Mouse (Mus musculus) CH12.LX (cell line): ENCODE results near the gene Ssbp3. TPM values are rescaled to one million over a fixed set of nuclear protein-coding genes. Genes with fewer than 3 reads are reported as not detected.

Source experiments
- DNase-seq: peaks from one replicate; pipeline ENCODE4 v3.0.0-alpha.2; 2013; ENCODE audit errors: extremely low read depth
- H3K27ac ChIP-seq: 2 replicates; pipeline ENCODE4 v1.5.1; 2012; ENCODE audit warnings: low read depth, mild to moderate bottlenecking, control low read depth, moderate library complexity; ENCODE audit not compliant: insufficient read depth
- H3K27me3 ChIP-seq: replicated peaks from 2 replicates; pipeline ENCODE3; 2012; ENCODE audit warnings: inconsistent platforms
- H3K36me3 ChIP-seq, 2 experiments: replicated peaks in 1 of 2; 2 replicates each; pipeline versions ENCODE3 to v1.6.1; 2012; ENCODE audit warnings: inconsistent platforms in 1 of 2, low read length in 1 of 2, mild to moderate bottlenecking in 1 of 2, mixed read lengths in 1 of 2, moderate library complexity in 1 of 2; ENCODE audit not compliant: control insufficient read depth in 1 of 2, insufficient read depth in 1 of 2
- H3K4me1 ChIP-seq, 2 experiments: 2 replicates each; pipeline ENCODE4 v1.6.1; 2012; ENCODE audit warnings: inconsistent platforms in 1 of 2, moderate library complexity in 1 of 2; ENCODE audit not compliant: insufficient read depth in 2 of 2, control insufficient read depth in 1 of 2
- H3K4me2 ChIP-seq: 2 replicates; pipeline ENCODE4 v1.6.1; 2012; ENCODE audit warnings: low read depth, mild to moderate bottlenecking, control low read depth; ENCODE audit not compliant: poor library complexity, insufficient read depth, severe bottlenecking
- H3K4me3 ChIP-seq, 3 experiments: fragments of 150-350 bp in 1 of 3; sonication (generic) in 1 of 3; replicated peaks in 1 of 3; 2 replicates each; pipeline versions ENCODE3 to v1.5.1; 2011 to 2012; ENCODE audit warnings: low read depth in 2 of 3, low read length in 2 of 3, mild to moderate bottlenecking in 2 of 3, moderate library complexity in 2 of 3, control low read depth in 1 of 3, improper control_type of control experiment in 1 of 3, inconsistent platforms in 1 of 3, mixed read lengths in 1 of 3; ENCODE audit not compliant: poor library complexity in 1 of 3
- H3K79me2 ChIP-seq: replicated peaks from 2 replicates; pipeline ENCODE4 v1.6.1; 2012; ENCODE audit warnings: mild to moderate bottlenecking, moderate library complexity; ENCODE audit not compliant: control insufficient read depth, poor library complexity, insufficient read depth, severe bottlenecking; ENCODE audit errors: extremely low read depth
- H3K9ac ChIP-seq: 2 replicates; pipeline ENCODE4 v1.6.1; 2012; ENCODE audit warnings: low read depth, mild to moderate bottlenecking, control low read depth, moderate library complexity; ENCODE audit not compliant: insufficient read depth
- H3K9me3 ChIP-seq: replicated peaks from 2 replicates; pipeline ENCODE3; 2012; ENCODE audit warnings: low read length, inconsistent platforms, mixed read lengths
- BHLHE40 ChIP-seq: IDR thresholded peaks from 2 replicates; pipeline ENCODE4 v1.6.1; 2011; ENCODE audit warnings: mild to moderate bottlenecking, low read depth, low read length, improper control_type of control experiment
- CHD2 ChIP-seq: IDR thresholded peaks from 2 replicates; pipeline ENCODE4 v1.6.1; 2011; ENCODE audit warnings: low read length, improper control_type of control experiment
- EP300 ChIP-seq: IDR thresholded peaks from 2 replicates; pipeline ENCODE4 v1.6.1; 2011; ENCODE audit warnings: low read length, improper control_type of control experiment
- ETS1 ChIP-seq: conservative IDR thresholded peaks from 2 replicates; pipeline ENCODE4 v1.6.1; 2012; ENCODE audit warnings: low read depth, mild to moderate bottlenecking, inconsistent platforms, low read length, improper control_type of control experiment, moderate library complexity
- GABPA ChIP-seq: IDR thresholded peaks from 2 replicates; pipeline ENCODE4 v1.6.1; 2012; ENCODE audit warnings: low read depth, low read length, improper control_type of control experiment, inconsistent platforms; ENCODE audit not compliant: insufficient replicate concordance
- HCFC1 ChIP-seq: IDR thresholded peaks from 2 replicates; pipeline ENCODE4 v1.6.1; 2012; ENCODE audit warnings: low read depth, mild to moderate bottlenecking, inconsistent platforms, low read length, improper control_type of control experiment
- JUN ChIP-seq: IDR thresholded peaks from 2 replicates; pipeline ENCODE4 v1.6.1; 2011; ENCODE audit warnings: low read depth, mild to moderate bottlenecking, low read length, improper control_type of control experiment, moderate library complexity; ENCODE audit not compliant: insufficient read depth
- JUND ChIP-seq: conservative IDR thresholded peaks from 2 replicates; pipeline ENCODE4 v1.6.1; 2011; ENCODE audit warnings: low read depth, low read length, improper control_type of control experiment
- KAT2A ChIP-seq: IDR thresholded peaks from 2 replicates; pipeline ENCODE4 v1.6.1; 2012; ENCODE audit warnings: low read length, improper control_type of control experiment, inconsistent platforms; ENCODE audit not compliant: insufficient replicate concordance
- MAFK ChIP-seq: IDR thresholded peaks from 2 replicates; pipeline ENCODE4 v1.6.1; 2011; ENCODE audit warnings: low read length, improper control_type of control experiment; ENCODE audit not compliant: insufficient replicate concordance
- MAX ChIP-seq: IDR thresholded peaks from 2 replicates; pipeline ENCODE4 v1.6.1; 2011; ENCODE audit warnings: low read length, improper control_type of control experiment
- MEF2A ChIP-seq: IDR thresholded peaks from 2 replicates; pipeline ENCODE4 v1.6.1; 2014; ENCODE audit warnings: low read depth, mild to moderate bottlenecking, inconsistent platforms, low read length, improper control_type of control experiment, borderline replicate concordance
- MXI1 ChIP-seq: IDR thresholded peaks from 2 replicates; pipeline ENCODE4 v1.6.1; 2011; ENCODE audit warnings: mild to moderate bottlenecking, low read depth, low read length, improper control_type of control experiment
- MYC ChIP-seq: IDR thresholded peaks from 2 replicates; pipeline ENCODE4 v1.6.1; 2011; ENCODE audit warnings: low read depth, mild to moderate bottlenecking, improper control_type of control experiment, low read length
- NRF1 ChIP-seq: IDR thresholded peaks from 2 replicates; pipeline ENCODE4 v1.6.1; 2014; ENCODE audit warnings: low read depth, mild to moderate bottlenecking, inconsistent platforms, low read length, improper control_type of control experiment, moderate library complexity
- SIN3A ChIP-seq: IDR thresholded peaks from 2 replicates; pipeline ENCODE4 v1.6.1; 2012; ENCODE audit warnings: low read length, improper control_type of control experiment, inconsistent platforms
- SMC3 ChIP-seq: IDR thresholded peaks from 2 replicates; pipeline ENCODE4 v1.6.1; 2011; ENCODE audit warnings: low read depth, low read length, improper control_type of control experiment
- TCF12 ChIP-seq: IDR thresholded peaks from 2 replicates; pipeline ENCODE4 v1.6.1; 2014; ENCODE audit warnings: low read depth, mild to moderate bottlenecking, inconsistent platforms, low read length, improper control_type of control experiment
- UBTF ChIP-seq: IDR thresholded peaks from 2 replicates; pipeline ENCODE4 v1.6.1; 2012; ENCODE audit warnings: low read depth, mild to moderate bottlenecking, inconsistent platforms, low read length, improper control_type of control experiment, moderate library complexity
- USF1 ChIP-seq: IDR thresholded peaks from 2 replicates; pipeline ENCODE4 v1.6.1; 2014; ENCODE audit warnings: low read depth, mild to moderate bottlenecking, inconsistent platforms, low read length, improper control_type of control experiment
- ZKSCAN1 ChIP-seq: IDR thresholded peaks from 2 replicates; pipeline ENCODE4 v1.6.1; 2012; ENCODE audit warnings: low read depth, inconsistent platforms, low read length, improper control_type of control experiment, borderline replicate concordance
- ZMIZ1 ChIP-seq: IDR thresholded peaks from 2 replicates; pipeline ENCODE4 v1.6.1; 2012; ENCODE audit warnings: low read depth, mild to moderate bottlenecking, inconsistent platforms, low read length, improper control_type of control experiment
- ZNF384 ChIP-seq: IDR thresholded peaks from 2 replicates; pipeline ENCODE4 v1.6.1; 2012; ENCODE audit warnings: low read depth, low read length, improper control_type of control experiment, inconsistent platforms
- dilution Hi-C: fragments of 300-500 bp; cut with MboI; formaldehyde crosslinking; loops from 2 replicates; pipeline ENCODE4 v1.14.3; 2020; ENCODE audit warnings: low sequenced_read_pairs; ENCODE audit not compliant: extremely low pct_unique_long_range_greater_than_20kb, extremely low pct_ligation_motif_present
- in situ Hi-C: fragments of 300-500 bp; cut with MboI; formaldehyde crosslinking; loops from 3 replicates; pipeline ENCODE4 v1.14.3; 2019; ENCODE audit warnings: low sequenced_read_pairs, low pct_ligation_motif_present, low pct_unique_long_range_greater_than_20kb, mixed read lengths
- polyA plus RNA-seq: library from polyadenylated mRNA; unstranded; fragments of >175 nt; gene quantifications from 2 replicates; pipeline ENCODE4 v1.2.1, GENCODE M21; 2012; ENCODE audit warnings: low read depth; ENCODE audit not compliant: insufficient read length
- total RNA-seq, 2 experiments: library from RNA; depleted of rRNA; stranded (reverse); fragments of 300-350 nt in 1 of 2; fragments of >200 nt in 1 of 2; gene quantifications; 2 replicates each; pipeline ENCODE4 v1.2.3; 2012 to 2014

The Ssbp3 gene
- total and polyA plus RNA-seq, 3 experiments = 32.4 to 129 (median 76.5) TPM

DNA sequence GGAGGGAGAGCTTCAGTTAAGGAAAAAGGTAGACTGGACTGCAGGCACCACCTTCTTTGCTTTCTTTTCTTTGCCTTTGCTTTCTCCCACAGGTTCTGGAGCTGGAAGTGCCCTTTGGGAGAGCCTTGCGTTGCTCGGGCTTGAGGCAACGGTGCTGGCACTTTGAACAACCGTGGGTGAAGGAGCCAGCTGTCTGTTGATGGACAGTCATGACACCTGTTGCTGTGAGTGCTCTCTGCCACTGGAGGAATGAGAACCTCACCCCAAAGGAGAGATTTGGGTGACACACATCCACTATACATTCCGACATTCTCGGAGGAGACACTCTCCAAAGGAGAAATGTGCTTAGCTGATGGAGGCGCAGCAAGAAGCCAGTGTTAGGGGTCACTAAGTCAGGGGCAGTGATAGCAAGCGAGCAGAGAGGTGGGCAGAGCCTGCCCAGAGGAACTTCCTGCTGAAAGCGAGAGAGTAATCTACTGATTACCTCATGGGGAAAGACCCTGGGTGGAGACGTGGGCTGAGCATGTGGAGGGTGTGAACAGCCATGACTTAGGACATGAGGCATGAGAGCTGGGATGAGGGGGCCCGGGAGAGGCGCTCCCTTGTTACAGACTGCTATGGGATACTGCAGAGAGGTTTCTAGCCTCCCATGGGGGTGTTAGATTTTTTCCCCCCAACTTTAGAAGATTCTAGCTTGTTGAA is 41.6 kb upstream of the Ssbp3 start:
- H3K4me1 ChIP-seq = peaks cover 13 to 27% of the 10 kb centered on the region in 2 experiments

GRCm38 (mm10) chr4:106869539-106869951 is 41.0 kb upstream of the Ssbp3 start:
- Histone ChIP-seq H3K27me3 (no peaks in the 10 kb centered on the region), H3K4me3 (no peak overlapping the region), H3K79me2 (no peaks in the 10 kb centered on the region), H3K9ac (no peak overlapping the region), H3K9me3 (no peaks in the 10 kb centered on the region), H3K27ac (no peak overlapping the region), H3K36me3 (no peaks in the 10 kb centered on the region), H3K4me2 (no peak overlapping the region), H3K4me1 (peaks cover 13 to 27% of the 10 kb centered on the region in 2 experiments)
- DNase-seq = peak; percentile 10
- dilution Hi-C loops = no loop called here
- in situ Hi-C loops = no loop called here
- TF ChIP-seq GABPA (no peak), CHD2 (peak; percentile 30; the same call in 1 of the 2 replicates), ETS1 (no peak)

More for the DNA sequence above, 41.6 kb upstream of the Ssbp3 start:
- no peak overlapping the region for H3K27ac ChIP-seq
- peak; percentile 24 for DNase-seq
- no peak overlapping the region for H3K4me3 ChIP-seq
- no peak overlapping the region for H3K4me2 ChIP-seq
- no peaks in the 10 kb centered on the region for H3K79me2 ChIP-seq
- in situ Hi-C loops = no loop called here
- no peaks in the 10 kb centered on the region for H3K27me3 ChIP-seq
- no peak overlapping the region for H3K9ac ChIP-seq
- TF ChIP-seq ZNF384 = no peak
- TF ChIP-seq MAX = peak; percentile 61; the same call in 1 of the 2 replicates
- no peak for TF ChIP-seq EP300
- H3K36me3 ChIP-seq = no peaks in the 10 kb centered on the region
- H3K9me3 ChIP-seq = no peaks in the 10 kb centered on the region
- dilution Hi-C loops = no loop called here

- no peak overlapping the region for H3K4me2 ChIP-seq
- dilution Hi-C loops = no loop called here
Measured at GRCm38 (mm10) chr4:106870556-106870955, 39.9 kb upstream of the Ssbp3 start.

More at GRCm38 (mm10) chr4:106870556-106870955, 39.9 kb upstream of the Ssbp3 start:
- H3K9me3 ChIP-seq = no peaks in the 10 kb centered on the region
- H3K4me3 ChIP-seq = no peak overlapping the region
- no peaks in the 10 kb centered on the region for H3K79me2 ChIP-seq
- TF ChIP-seq TCF12 (no peak), MXI1 (no peak), CHD2 (no peak), SMC3 (no peak), UBTF (no peak), ZMIZ1 (no peak), BHLHE40 (no peak), NRF1 (no peak), JUND (no peak), SIN3A (no peak), USF1 (no peak), EP300 (no peak), JUN (no peak), ZKSCAN1 (no peak), MYC (no peak), MAFK (no peak), HCFC1 (no peak), KAT2A (no peak), MEF2A (no peak)
- H3K36me3 ChIP-seq = no peaks in the 10 kb centered on the region
- peak; percentile 51 for DNase-seq
- no peak overlapping the region for H3K9ac ChIP-seq
- in situ Hi-C loops = no loop called here
- no peaks in the 10 kb centered on the region for H3K27me3 ChIP-seq
- H3K27ac ChIP-seq = no peak overlapping the region
- H3K4me1 ChIP-seq = peaks cover 13 to 24% of the 10 kb centered on the region in 2 experiments
